Mouse (Mus musculus) embryonic fibroblast, embryonic 13.5 days (primary cell): Measurements from ENCODE around the gene Elp1. TPM values are rescaled to one million over a fixed set of nuclear protein-coding genes. Genes with fewer than 3 reads are reported as not detected.

Source experiments
- H3K27ac ChIP-seq: 2 replicates; pipeline ENCODE4 v1.5.1; 2012; ENCODE audit warnings: low read length, control low read depth, inconsistent platforms; ENCODE audit not compliant: insufficient read depth
- H3K4me1 ChIP-seq: 2 replicates; pipeline ENCODE4 v1.6.1; 2011; ENCODE audit warnings: low read length; ENCODE audit not compliant: control insufficient read depth, insufficient read depth
- H3K4me3 ChIP-seq: 2 replicates; pipeline ENCODE4 v1.5.1; 2011; ENCODE audit warnings: mild to moderate bottlenecking, control low read depth, low read length; ENCODE audit not compliant: insufficient read depth
- CTCF ChIP-seq: IDR thresholded peaks from 2 replicates; pipeline ENCODE4 v1.5.1; 2011; ENCODE audit warnings: mild to moderate bottlenecking, control low read depth, low read length, moderate library complexity, borderline replicate concordance; ENCODE audit not compliant: insufficient read depth
- POLR2A ChIP-seq: IDR thresholded peaks from 2 replicates; pipeline ENCODE4 v1.6.1; 2011; ENCODE audit warnings: low read depth, mild to moderate bottlenecking, control low read depth, low read length, moderate library complexity
- polyA plus RNA-seq: library from polyadenylated mRNA; stranded (reverse); fragments of >200 nt; gene quantifications from 2 replicates; pipeline ENCODE4 v1.2.4, GENCODE M21; 2011; ENCODE audit warnings: low read depth; ENCODE audit not compliant: missing spikeins, insufficient read length

Gene Elp1
- polyA plus RNA-seq, 1 experiment = 51.3 TPM

GRCm38 (mm10) chr4:56831998-56832397 is 29.9 kb upstream of the Elp1 start:
- Histone ChIP-seq H3K4me1 (peaks cover 3% of the 10 kb centered on the region; the same call in 1 of the 2 replicates), H3K4me3 (no peak overlapping the region), H3K27ac (no peak overlapping the region)
- no peak for TF ChIP-seq CTCF

- no peak for TF ChIP-seq POLR2A
- TF ChIP-seq CTCF = no peak
Observed at GRCm38 (mm10) chr4:56831013-56831609, 29.0 kb upstream of the Elp1 start.

GRCm38 (mm10) chr4:56829511-56829921 is 27.4 kb upstream of the Elp1 start:
- Histone ChIP-seq H3K27ac (peak overlapping the region; percentile 92), H3K4me1 (peaks cover 3% of the 10 kb centered on the region; the same call in 1 of the 2 replicates), H3K4me3 (no peak overlapping the region)
- TF ChIP-seq CTCF (no peak), POLR2A (peak; percentile 38)

More at GRCm38 (mm10) chr4:56831013-56831609, 29.0 kb upstream of the Elp1 start:
- Histone ChIP-seq H3K4me1 (peaks cover 3% of the 10 kb centered on the region; the same call in 1 of the 2 replicates), H3K27ac (no peak overlapping the region), H3K4me3 (no peak overlapping the region)

- TF ChIP-seq CTCF (no peak), POLR2A (no peak)
- Histone ChIP-seq H3K27ac (peak overlapping the region; percentile 74), H3K4me1 (peaks cover 3% of the 10 kb centered on the region; the same call in 1 of the 2 replicates), H3K4me3 (no peak overlapping the region)
Observed at GRCm38 (mm10) chr4:56828932-56829331, 26.8 kb upstream of the Elp1 start.

- H3K4me3 ChIP-seq = no peak overlapping the region
- no peak overlapping the region for H3K27ac ChIP-seq
- peaks cover 3% of the 10 kb centered on the region; the same call in 1 of the 2 replicates for H3K4me1 ChIP-seq
- TF ChIP-seq POLR2A = no peak
- TF ChIP-seq CTCF = no peak
Observed at GRCm38 (mm10) chr4:56824231-56824630, 22.1 kb upstream of the Elp1 start.

- no peak overlapping the region for H3K27ac ChIP-seq
- no peaks in the 10 kb centered on the region for H3K4me1 ChIP-seq
- H3K4me3 ChIP-seq = no peak overlapping the region
- TF ChIP-seq CTCF = no peak
- no peak for TF ChIP-seq POLR2A
Observed at GRCm38 (mm10) chr4:56820017-56820550, 18.0 kb upstream of the Elp1 start.

- no peak overlapping the region for H3K27ac ChIP-seq
- H3K4me1 ChIP-seq = no peaks in the 10 kb centered on the region
- TF ChIP-seq POLR2A (no peak), CTCF (no peak)
- H3K4me3 ChIP-seq = no peak overlapping the region
Observed at GRCm38 (mm10) chr4:56815131-56815530, 13.0 kb upstream of the Elp1 start.

GRCm38 (mm10) chr4:56812096-56812495 is 10.0 kb upstream of the Elp1 start:
- Histone ChIP-seq H3K4me3 (no peak overlapping the region), H3K4me1 (no peaks in the 10 kb centered on the region), H3K27ac (no peak overlapping the region)
- TF ChIP-seq CTCF (no peak), POLR2A (no peak)

- no peak overlapping the region for H3K27ac ChIP-seq
- no peak for TF ChIP-seq POLR2A
- TF ChIP-seq CTCF = no peak
- no peak overlapping the region for H3K4me3 ChIP-seq
- no peaks in the 10 kb centered on the region for H3K4me1 ChIP-seq
Observed at GRCm38 (mm10) chr4:56811642-56812041, 9.5 kb upstream of the Elp1 start.

GRCm38 (mm10) chr4:56809050-56809449 is 6.9 kb upstream of the Elp1 start:
- TF ChIP-seq POLR2A = 0 out of 2 replicates have a peak, but pooled peaks have one; percentile 24
- no peak for TF ChIP-seq CTCF
- no peak overlapping the region for H3K27ac ChIP-seq

More at GRCm38 (mm10) chr4:56809050-56809449, 6.9 kb upstream of the Elp1 start:
- no peaks in the 10 kb centered on the region for H3K4me1 ChIP-seq
- no peak overlapping the region for H3K4me3 ChIP-seq
